18 mouse cellular contexts compared by ENCODE assay signal in the genomic region with DNA sequence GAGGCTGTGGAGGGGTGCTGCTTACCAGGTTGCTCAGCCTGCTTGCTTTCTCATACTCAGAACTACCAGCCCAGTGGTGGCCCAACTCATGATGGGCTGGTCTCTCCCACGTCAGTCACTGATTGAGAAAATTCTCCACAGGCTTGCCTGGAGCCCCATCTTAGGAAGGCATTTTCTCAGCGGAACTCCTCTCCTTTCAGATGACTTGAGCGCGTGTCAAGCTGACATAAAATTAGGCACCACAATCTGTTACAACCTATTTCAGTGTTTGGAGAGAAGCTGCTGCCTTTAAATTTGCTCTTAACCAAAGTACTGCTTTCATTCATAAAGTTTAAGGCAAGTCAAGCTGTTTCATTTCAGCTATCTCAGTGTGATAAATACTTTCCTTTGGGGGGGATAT.
DNase-seq lines count a peak whose midpoint lies in the region.
"Had no signal": no experiment of that assay in that cellular context is flagged by ENCODE, and none has a peak within 500 bp of the region (broad histone marks: within the 10 kb centered on the region; RNA-seq: fewer than 3 reads in every experiment).

No protein-coding gene starts in this region.

- H3K27ac ChIP-seq in embryonic facial prominence, embryonic 10.5 days (replicated peaks), result no peak overlapping the region
- H3K27ac ChIP-seq: forebrain, embryonic 15.5 days; hindbrain, embryonic 12.5 days; intestine, embryonic 15.5 days; limb, embryonic 15.5 days; midbrain, embryonic 12.5 days; neural tube, embryonic 12.5 days had no signal

- H3K9me3 ChIP-seq in embryonic facial prominence, embryonic 10.5 days, result no peaks in the 10 kb centered on the region
- H3K9me3 ChIP-seq: forebrain, embryonic 15.5 days; hindbrain, embryonic 12.5 days; intestine, embryonic 15.5 days; limb, embryonic 15.5 days; midbrain, embryonic 12.5 days; neural tube, embryonic 12.5 days had no signal

- no peaks in the 10 kb centered on the region for H3K36me3 ChIP-seq in embryonic facial prominence, embryonic 10.5 days (replicated peaks)
- H3K36me3 ChIP-seq: forebrain, embryonic 15.5 days; hindbrain, embryonic 12.5 days; intestine, embryonic 15.5 days; limb, embryonic 15.5 days; midbrain, embryonic 12.5 days; neural tube, embryonic 12.5 days had no signal

- no peaks in the 10 kb centered on the region for H3K27me3 ChIP-seq in embryonic facial prominence, embryonic 10.5 days (replicated peaks; ENCODE audit: low read depth, poor library complexity, severe bottlenecking)
- H3K27me3 ChIP-seq: forebrain, embryonic 15.5 days; hindbrain, embryonic 12.5 days; intestine, embryonic 15.5 days; limb, embryonic 15.5 days; midbrain, embryonic 12.5 days; neural tube, embryonic 12.5 days had no signal

- DNase-seq in layer of hippocampus, adult 9-11 months, result peak; percentile 19
- no peak for DNase-seq in layer of hippocampus, postnatal 25 days (ENCODE audit: extremely low spot score in 1 of 2, low spot score in 1 of 2)
- peak; percentile 10 to 14 for DNase-seq in frontal cortex, postnatal 10 days (ENCODE audit: low spot score in 2 of 2)
- peak; percentile 29 to 37 for DNase-seq in left cerebral cortex, postnatal 36 days (ENCODE audit: low spot score in 2 of 2)
- DNase-seq in right cerebral cortex, postnatal 4 days, result peak; percentile 9
- no peak for DNase-seq in embryonic facial prominence, embryonic 10.5 days (ENCODE audit: low spot score)
- no peak for DNase-seq in thymus, postnatal 0 days (ENCODE audit: low spot score)
- DNase-seq: cerebellum, adult 9-11 months; gastrocnemius, postnatal 36 days; heart, postnatal 10 days; kidney, postnatal 36 days; thymus, postnatal 14 days had no signal

- H3K4me3 ChIP-seq in embryonic facial prominence, embryonic 10.5 days, result no peak overlapping the region
- H3K4me3 ChIP-seq: forebrain, embryonic 15.5 days; hindbrain, embryonic 12.5 days; intestine, embryonic 15.5 days; limb, embryonic 15.5 days; midbrain, embryonic 12.5 days; neural tube, embryonic 12.5 days had no signal

- 91% methylated on average over 4 of the region's 4 CpGs for WGBS in embryonic facial prominence, embryonic 10.5 days

- intact Hi-C loops in left cerebral cortex, postnatal 36 days (cut with DNase I), result no loop called here

- no peaks in the 10 kb centered on the region for H3K4me1 ChIP-seq in embryonic facial prominence, embryonic 10.5 days
- H3K4me1 ChIP-seq: forebrain, embryonic 15.5 days; hindbrain, embryonic 12.5 days; intestine, embryonic 15.5 days; limb, embryonic 15.5 days; midbrain, embryonic 12.5 days; neural tube, embryonic 12.5 days had no signal

Comparison
In these comparisons a context has a peak if more than half of its experiments do, and no peak if none do; other contexts are left out.
1. DNase-seq: peak in layer of hippocampus, adult 9-11 months (single experiment), frontal cortex, postnatal 10 days (2 of 2), left cerebral cortex, postnatal 36 days (2 of 2) and right cerebral cortex, postnatal 4 days (single experiment); none in layer of hippocampus, postnatal 25 days (0 of 2), embryonic facial prominence, embryonic 10.5 days (single experiment) and thymus, postnatal 0 days (single experiment).